Mouse (Mus musculus): ENCODE measurements around the gene Hk3.

GRCm38 (mm10) chr13:54995161-54995560 is 26.0 kb downstream of the Hk3 start:
- TF ChIP-seq POLR2A (IDR thresholded peaks at IDR 0.05; ENCODE audit: insufficient read depth, low read length), result no peak
- no peak for TF ChIP-seq EP300 (IDR thresholded peaks at IDR 0.05; ENCODE audit: insufficient read depth, low read depth, low read length)
- no peak for TF ChIP-seq CTCF (IDR thresholded peaks at IDR 0.05; ENCODE audit: low read depth, low read length)
